Mouse (Mus musculus) right cerebral cortex, adult 2 months (tissue): ENCODE data around the gene Rag2.

Experiments used
- DNase-seq, 2 experiments: peaks; one replicate each; pipeline ENCODE4 v3.0.0; 2021 to 2022; ENCODE audit warnings: low spot score in 2 of 2

Gene Rag2

GRCm38 (mm10) chr2:101624011-101624410 lies 507 bp upstream of the Rag2 start:
- no peak for DNase-seq

- no peak for DNase-seq
Observed at GRCm38 (mm10) chr2:101627227-101627626, 2.7 kb downstream of the Rag2 start.

- peak; percentile 89 to 93 for DNase-seq
Observed at GRCm38 (mm10) chr2:101628297-101629236, 4.0 kb downstream of the Rag2 start.

DNA sequence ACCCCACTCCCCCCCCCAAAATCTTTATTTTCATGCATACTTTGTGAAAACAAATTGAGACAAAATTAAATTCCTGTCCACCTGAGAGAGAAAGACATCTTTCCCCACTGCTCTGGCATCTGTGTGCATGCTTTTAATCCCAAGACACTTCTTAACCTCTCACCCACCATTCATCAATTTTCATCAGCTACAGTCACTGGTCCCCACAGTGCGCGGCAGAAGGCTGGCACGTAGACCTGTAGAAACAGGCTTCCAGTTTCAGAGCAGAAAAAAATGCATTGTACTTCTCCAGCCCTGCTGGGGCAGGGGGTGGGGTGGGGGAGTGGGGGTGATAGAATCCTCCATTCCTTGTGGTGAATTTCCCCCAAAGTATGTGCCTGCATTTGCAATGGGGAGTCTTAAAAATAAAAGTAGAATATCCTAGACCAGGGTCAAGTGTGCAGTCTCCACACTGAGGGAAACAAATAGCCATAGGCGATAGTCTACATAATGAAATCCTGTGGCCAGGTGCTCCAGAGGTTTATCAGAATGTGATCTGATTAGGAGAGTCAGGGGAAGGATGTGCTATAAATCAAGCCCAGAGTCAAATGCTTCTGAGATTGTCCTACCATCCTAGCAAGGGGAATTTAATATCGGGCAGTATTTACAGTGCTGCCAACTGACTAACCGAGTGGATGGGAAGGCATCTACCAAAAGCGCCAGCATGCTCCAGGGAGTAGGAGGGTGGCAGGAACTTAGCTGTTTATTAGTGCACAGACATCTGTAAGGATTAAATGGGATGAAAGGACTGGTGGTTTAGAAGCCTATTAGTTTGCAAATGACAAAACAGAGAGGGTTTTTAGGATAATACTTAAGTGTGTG lies 14.7 kb downstream of the Rag2 start:
- no peak for DNase-seq

DNA sequence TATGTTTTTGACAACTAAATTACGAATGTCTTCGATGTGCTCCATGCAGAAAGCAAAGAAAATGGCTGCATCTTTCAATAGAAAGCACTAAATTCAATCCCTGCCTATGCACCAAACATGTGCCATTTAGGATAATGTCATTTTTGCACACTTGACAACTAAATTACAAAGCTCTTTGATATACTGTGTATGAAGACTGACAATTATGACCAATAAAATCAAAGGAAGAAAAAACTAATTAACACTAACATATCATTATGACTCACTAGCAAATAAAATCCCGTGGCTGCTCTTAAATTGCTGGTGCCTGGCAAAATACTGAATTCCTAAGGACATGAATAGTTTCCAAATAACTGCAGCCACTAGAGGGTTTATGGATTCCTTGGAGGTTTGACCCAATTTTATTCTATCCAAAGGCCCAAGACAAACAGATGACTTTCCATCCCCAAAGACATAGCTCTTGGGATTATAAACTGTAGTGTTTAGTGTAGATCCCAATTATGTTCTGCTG lies 15.4 kb downstream of the Rag2 start:
- no peak for DNase-seq

DNA sequence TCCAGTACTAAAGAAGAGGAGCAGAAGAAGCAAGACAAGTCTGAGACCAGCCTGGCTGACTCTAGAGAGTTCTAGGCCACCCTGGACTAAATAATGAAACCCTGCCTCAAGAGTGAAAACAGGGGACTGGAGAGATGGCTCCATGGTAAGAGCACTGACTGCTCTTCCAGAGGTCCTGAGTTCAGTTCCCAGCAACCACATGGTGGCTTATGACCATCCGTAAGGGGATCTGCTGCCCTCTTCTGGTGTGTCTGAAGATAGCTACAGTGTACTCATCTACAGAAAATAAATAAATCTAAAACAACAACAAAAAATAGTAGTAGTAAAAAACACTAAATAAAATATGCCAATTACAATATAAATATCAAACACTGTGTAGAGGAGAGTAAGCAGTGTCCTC lies 21.3 kb downstream of the Rag2 start:
- no peak for DNase-seq

- DNase-seq, result no peak
Observed at GRCm38 (mm10) chr2:101648361-101648760, 23.8 kb downstream of the Rag2 start.

DNA sequence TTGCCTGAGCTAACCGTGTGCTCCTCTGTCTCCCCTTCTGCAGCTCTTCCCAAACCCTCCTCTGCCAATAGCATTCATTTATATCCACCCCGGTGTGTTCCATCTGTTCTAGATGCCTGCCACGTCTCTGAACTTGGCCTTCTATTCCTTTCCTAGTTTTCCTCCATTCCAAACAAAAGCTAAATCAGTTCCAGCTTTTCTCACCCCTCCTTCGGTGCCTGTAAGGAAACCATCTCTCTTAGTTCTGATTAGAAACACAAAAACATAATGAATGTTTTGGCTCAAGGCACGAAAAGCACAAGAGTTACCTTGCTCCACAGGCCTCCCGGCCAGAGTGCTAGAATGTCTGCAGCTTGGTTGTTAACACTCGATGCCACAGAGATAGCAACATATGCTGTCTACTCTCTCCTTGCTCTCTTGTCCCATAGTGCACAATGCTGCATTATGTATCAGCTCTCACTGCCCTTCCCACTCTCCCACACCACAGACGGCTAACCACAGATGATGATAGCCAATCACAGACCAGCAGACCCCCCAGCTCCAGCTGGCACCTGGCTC lies 24.7 kb downstream of the Rag2 start, which contains the start of the genes Rag1 and B230118H07Rik:
Gene Rag1 (minus strand): TSS at position 388 of the 558 bp plus-strand sequence.
Gene B230118H07Rik (minus strand): TSS at position 419 of the 558 bp plus-strand sequence.
- peak in 1 of 2 experiments; percentile 4 for DNase-seq

DNA sequence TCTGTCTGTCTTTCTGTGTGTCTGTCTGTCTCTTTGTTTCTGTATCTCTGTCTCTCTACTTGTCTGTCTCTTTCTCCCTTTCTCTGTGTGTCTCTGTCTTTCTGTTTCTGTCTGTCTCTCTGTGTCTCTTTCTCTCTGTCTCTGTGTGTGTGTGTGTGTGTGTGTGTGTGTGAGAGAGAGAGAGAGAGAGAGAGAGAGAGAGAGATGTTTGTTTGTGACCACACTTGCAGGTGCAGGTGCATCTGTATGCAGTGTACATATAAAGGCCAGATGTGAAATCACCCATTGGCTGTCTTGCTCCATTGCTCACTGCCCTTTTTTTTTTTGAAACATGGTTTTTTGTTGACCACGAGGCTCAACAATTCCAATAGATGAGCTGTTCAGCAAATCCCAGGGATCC lies 25.9 kb downstream of the Rag2 start:
- DNase-seq, result no peak

DNA sequence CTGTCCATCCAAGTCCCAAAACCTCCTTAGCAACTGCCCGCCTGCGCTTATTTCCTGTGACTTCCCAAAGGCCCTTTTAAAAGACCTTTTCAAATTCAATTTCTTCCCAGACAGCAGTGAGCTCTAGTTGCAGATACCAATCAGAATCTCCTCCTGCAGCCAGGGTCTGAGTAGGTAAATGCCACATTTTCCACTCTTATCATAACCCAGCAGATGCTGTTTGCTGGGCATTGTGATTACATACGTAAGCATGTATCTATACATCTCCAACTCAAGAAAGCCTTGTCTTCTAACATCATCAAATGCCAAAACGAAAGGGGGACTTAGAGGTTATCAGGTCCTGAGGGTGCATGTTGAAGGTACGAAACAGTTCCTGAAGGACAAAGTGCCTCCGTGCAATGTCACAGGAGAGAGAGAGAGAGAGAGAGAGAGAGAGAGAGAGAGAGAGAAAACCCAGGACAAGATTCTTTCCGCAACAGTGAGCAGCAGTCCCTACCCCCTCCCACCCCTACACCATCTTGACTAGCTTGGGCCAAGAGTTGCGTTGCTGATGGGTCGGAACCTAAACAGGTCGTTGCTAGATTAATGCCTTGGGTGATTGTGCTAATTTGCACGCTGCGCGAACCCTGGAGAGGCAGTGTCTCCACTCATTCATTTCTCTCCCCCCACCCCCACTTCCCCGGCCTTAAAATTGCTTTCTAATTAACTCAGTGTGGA lies 27.8 kb downstream of the Rag2 start:
- peak; percentile 9 to 20 for DNase-seq

GRCm38 (mm10) chr2:101652921-101653597 lies 28.5 kb downstream of the Rag2 start:
- peak; percentile 86 to 89 for DNase-seq

GRCm38 (mm10) chr2:101660536-101660935 lies 36.0 kb downstream of the Rag2 start:
- no peak for DNase-seq

DNA sequence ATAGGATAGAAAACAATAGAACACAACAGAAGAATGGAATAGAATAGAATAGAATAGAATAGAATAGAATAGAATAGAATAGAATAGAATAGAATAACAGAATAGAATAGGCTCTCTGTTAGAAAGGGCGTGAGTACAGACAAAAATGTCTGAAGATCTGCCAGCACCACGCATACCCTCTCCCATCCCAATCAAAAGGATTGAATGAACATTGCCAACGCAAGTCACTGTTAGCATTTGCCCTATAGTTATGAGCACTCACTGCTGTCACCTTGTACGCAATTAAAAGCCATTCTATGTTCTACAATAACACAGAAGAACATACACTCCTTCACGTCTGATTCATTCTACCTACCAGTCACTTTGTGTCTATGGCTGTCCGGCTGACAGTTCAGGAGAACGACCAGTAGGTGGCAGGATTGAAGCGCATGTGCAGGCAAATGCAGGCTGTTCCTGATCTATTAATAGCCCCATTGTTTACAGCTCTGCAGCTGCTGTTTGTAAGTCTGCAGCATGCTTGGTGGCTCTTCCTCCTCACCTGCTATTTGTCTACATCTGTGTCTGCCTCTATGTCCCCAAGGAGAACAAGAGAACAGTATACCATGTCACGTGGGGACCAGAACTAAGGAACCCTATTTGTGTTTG lies 40.7 kb downstream of the Rag2 start:
- peak; percentile 75 to 81 for DNase-seq

DNA sequence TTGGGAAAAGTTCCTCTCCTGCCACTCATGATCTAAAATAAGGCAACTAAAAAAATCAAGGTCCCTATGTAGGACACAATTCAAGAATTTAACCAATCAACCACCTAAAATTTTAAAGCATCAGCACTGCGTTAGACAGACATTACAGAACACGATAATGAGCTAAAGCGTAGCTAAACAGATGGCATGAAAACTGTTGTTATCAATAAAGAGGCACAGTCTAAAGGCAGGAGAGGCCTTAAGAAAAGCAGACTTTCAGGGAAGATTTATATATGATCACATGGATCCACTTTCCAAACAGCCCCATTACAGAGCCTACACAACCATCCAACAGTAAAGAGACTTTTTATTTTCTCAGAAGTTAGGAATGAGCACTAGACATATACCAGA lies 41.2 kb downstream of the Rag2 start:
- no peak for DNase-seq

DNA sequence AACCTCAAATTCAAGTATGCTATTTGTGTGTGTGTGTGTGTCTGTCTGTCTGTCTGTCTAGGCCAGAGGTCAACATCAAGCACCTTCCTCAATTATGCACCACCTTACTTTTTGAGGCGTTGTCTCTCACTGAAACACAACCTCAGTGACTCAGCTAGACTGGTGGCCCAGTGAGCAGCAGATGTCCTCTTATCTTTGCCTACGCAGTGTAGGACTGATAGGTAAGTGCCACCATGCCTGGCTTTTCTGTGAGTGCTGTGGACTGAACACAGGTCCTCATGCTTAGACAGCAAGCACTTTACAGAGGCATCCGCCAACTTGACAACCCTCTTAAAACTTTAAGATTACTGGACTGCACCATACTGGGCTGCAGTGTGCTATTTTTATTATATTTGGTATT lies 44.2 kb downstream of the Rag2 start:
- no peak for DNase-seq

- no peak for DNase-seq
Observed at GRCm38 (mm10) chr2:101673547-101673946, 49.0 kb downstream of the Rag2 start.

- DNase-seq, result peak; percentile 83
Observed at GRCm38 (mm10) chr2:101678236-101679021, 53.9 kb downstream of the Rag2 start, which contains the start of gene Traf6. TSS of gene Traf6 (plus strand) at chr2:101678429.

- no peak for DNase-seq
Observed at GRCm38 (mm10) chr2:101679164-101679784, 54.8 kb downstream of the Rag2 start.
